22 mouse cellular contexts compared by ENCODE assay signal in the genomic region with DNA sequence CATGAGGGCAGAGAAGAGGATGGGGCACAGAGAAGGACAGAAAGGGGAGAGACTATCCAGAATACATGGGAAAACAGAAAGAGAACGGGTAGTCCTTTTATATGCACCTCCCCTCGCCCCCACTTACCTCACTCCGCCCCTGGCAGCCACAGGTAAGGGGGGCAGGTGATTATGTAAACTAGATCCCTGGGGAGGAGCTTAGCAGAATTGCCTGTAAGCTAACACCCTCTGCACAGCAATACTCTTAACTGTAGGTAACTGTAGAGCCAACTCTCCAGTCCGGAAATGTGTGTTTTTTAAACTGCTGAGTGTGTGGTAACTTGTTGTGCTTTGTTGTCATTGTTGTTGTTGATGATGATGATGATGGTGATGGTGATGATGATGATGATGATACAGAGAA.
"Had no signal": no experiment of that assay in that cellular context is flagged by ENCODE, and none has a peak within 500 bp of the region (broad histone marks: within the 10 kb centered on the region; RNA-seq: fewer than 3 reads in every experiment).

No protein-coding gene starts in this region.

- H3K4me3 ChIP-seq: kidney, embryonic 15.5 days; limb, embryonic 12.5 days; limb, embryonic 15.5 days; midbrain, embryonic 12.5 days; midbrain, embryonic 15.5 days; neural tube, embryonic 12.5 days; neural tube, embryonic 15.5 days had no signal

- ATAC-seq: liver, postnatal 0 days had no signal

- H3K36me3 ChIP-seq: kidney, embryonic 15.5 days; limb, embryonic 12.5 days; limb, embryonic 15.5 days; midbrain, embryonic 12.5 days; midbrain, embryonic 15.5 days; neural tube, embryonic 12.5 days; neural tube, embryonic 15.5 days had no signal

- H3K4me2 ChIP-seq: kidney, embryonic 15.5 days; limb, embryonic 12.5 days; limb, embryonic 15.5 days; liver, embryonic 11.5 days; lung, embryonic 14.5 days; midbrain, embryonic 12.5 days; midbrain, embryonic 15.5 days; neural tube, embryonic 12.5 days; neural tube, embryonic 15.5 days had no signal

- H3K27ac ChIP-seq: kidney, embryonic 15.5 days; limb, embryonic 12.5 days; limb, embryonic 15.5 days; liver, embryonic 14.5 days; macrophage; midbrain, embryonic 12.5 days; midbrain, embryonic 15.5 days; neural tube, embryonic 12.5 days; neural tube, embryonic 15.5 days; stomach, postnatal 0 days had no signal

- H3K9me3 ChIP-seq: kidney, embryonic 15.5 days; limb, embryonic 12.5 days; limb, embryonic 15.5 days; midbrain, embryonic 12.5 days; midbrain, embryonic 15.5 days; neural tube, embryonic 12.5 days; neural tube, embryonic 15.5 days had no signal

- DNase-seq: kidney, postnatal 10 days; layer of hippocampus, postnatal 36 days; left cerebral cortex, postnatal 4 days; liver, postnatal 0 days; right cerebral cortex, adult 18-20 months; right cerebral cortex, postnatal 14 days; right cerebral cortex, postnatal 4 days; thymus, adult 2 months; thymus, postnatal 14 days; thymus, postnatal 4 days had no signal

- H3K27me3 ChIP-seq: kidney, embryonic 15.5 days; limb, embryonic 12.5 days; limb, embryonic 15.5 days; midbrain, embryonic 12.5 days; midbrain, embryonic 15.5 days; neural tube, embryonic 12.5 days; neural tube, embryonic 15.5 days had no signal

- H3K9ac ChIP-seq: kidney, embryonic 15.5 days; limb, embryonic 12.5 days; limb, embryonic 15.5 days; liver, embryonic 14.5 days; liver, postnatal 0 days; lung, embryonic 14.5 days; midbrain, embryonic 12.5 days; midbrain, embryonic 15.5 days; neural tube, embryonic 12.5 days; neural tube, embryonic 15.5 days had no signal
